Mouse (Mus musculus) c-Kit-positive CD71-positive TER-119-positive erythroid progenitor cells, embryonic 14.5 days (primary cell): ENCODE results near the gene Ccdc91.

Experiments
- DNase-seq: peaks from one replicate; pipeline ENCODE4 v3.0.0-alpha.2; 2013; ENCODE audit warnings: low spot score

Ccdc91 gene

GRCm38 (mm10) chr6:147573137-147573536, 97.5 kb downstream of the Ccdc91 start:
- DNase-seq = no peak

GRCm38 (mm10) chr6:147574454-147575182, 99.0 kb downstream of the Ccdc91 start:
- no peak for DNase-seq

GRCm38 (mm10) chr6:147575183-147575784, 99.7 kb downstream of the Ccdc91 start:
- DNase-seq = no peak

GRCm38 (mm10) chr6:147587675-147588074, 112.0 kb downstream of the Ccdc91 start:
- DNase-seq = no peak

- no peak for DNase-seq
These were observed 131.0 kb downstream of the Ccdc91 start for GRCm38 (mm10) chr6:147606666-147607065.

- no peak for DNase-seq
These were observed 132.0 kb downstream of the Ccdc91 start for GRCm38 (mm10) chr6:147607613-147608012.

- DNase-seq = no peak
These were observed 139.7 kb downstream of the Ccdc91 start for GRCm38 (mm10) chr6:147615306-147615705.

GRCm38 (mm10) chr6:147623142-147623541, 147.5 kb downstream of the Ccdc91 start:
- no peak for DNase-seq

GRCm38 (mm10) chr6:147636464-147636863, 160.8 kb downstream of the Ccdc91 start:
- DNase-seq = no peak

GRCm38 (mm10) chr6:147643875-147644274, 168.2 kb downstream of the Ccdc91 start:
- no peak for DNase-seq

GRCm38 (mm10) chr6:147644391-147644790, 168.8 kb downstream of the Ccdc91 start:
- DNase-seq = no peak

GRCm38 (mm10) chr6:147646401-147646968, 170.9 kb downstream of the Ccdc91 start:
- no peak for DNase-seq

- DNase-seq = no peak
These were observed 182.4 kb downstream of the Ccdc91 start for GRCm38 (mm10) chr6:147658025-147658424.

- no peak for DNase-seq
These were observed 185.1 kb downstream of the Ccdc91 start for GRCm38 (mm10) chr6:147660718-147661117.

GRCm38 (mm10) chr6:147661841-147662240, 186.2 kb downstream of the Ccdc91 start:
- DNase-seq = no peak

- DNase-seq = no peak
These were observed 187.0 kb downstream of the Ccdc91 start for GRCm38 (mm10) chr6:147662610-147663009.

- peak; percentile 56 for DNase-seq
These were observed 188.7 kb downstream of the Ccdc91 start for GRCm38 (mm10) chr6:147664339-147664738.

- DNase-seq = no peak
These were observed 195.7 kb downstream of the Ccdc91 start for GRCm38 (mm10) chr6:147671366-147671765.

- DNase-seq = no peak
These were observed 196.9 kb downstream of the Ccdc91 start for GRCm38 (mm10) chr6:147672481-147672880.

- no peak for DNase-seq
These were observed 199.6 kb downstream of the Ccdc91 start for GRCm38 (mm10) chr6:147675022-147675733.

GRCm38 (mm10) chr6:147676214-147676613, 200.6 kb downstream of the Ccdc91 start:
- DNase-seq = no peak
